Mouse (Mus musculus) activated CD4-positive, CD25-positive, alpha-beta regulatory T cell, adult 4 months (primary cell): ENCODE measurements around the gene Cds2. TPM values are rescaled to one million over a fixed set of nuclear protein-coding genes. Genes with fewer than 3 reads are reported as not detected.
"Not testable (repeated sequence)": the region's sequence is repeated elsewhere in the genome, so short reads cannot be mapped to it uniquely, and the experiment has no call there.

Experiments
- ATAC-seq: one replicate; pipeline ENCODE4 v1.8.0; 2017
- polyA plus RNA-seq, 2 experiments: library from polyadenylated mRNA; unstranded; fragments of 100-300 nt; shearing (Covaris generic); gene quantifications; one replicate each; pipeline ENCODE4 v1.2.1; 2017

Cds2 gene
- polyA plus RNA-seq, result 10 to 100 TPM; 21.6 to 28.3 TPM

GRCm38 (mm10) chr2:132262879-132263398 lies at the start of gene Cds2:
Cds2 (plus strand) TSS chr2:132263148.
- peak; percentile 88 for ATAC-seq

GRCm38 (mm10) chr2:132221611-132222073 lies 41.3 kb upstream of the Cds2 start:
- no peak for ATAC-seq

- no peak for ATAC-seq
Measured at GRCm38 (mm10) chr2:132224359-132224758, 38.6 kb upstream of the Cds2 start.

GRCm38 (mm10) chr2:132232413-132232945 lies 30.5 kb upstream of the Cds2 start:
- ATAC-seq, result no peak

GRCm38 (mm10) chr2:132233985-132234765 lies 28.8 kb upstream of the Cds2 start:
- ATAC-seq, result no peak

- ATAC-seq, result no peak
Measured at GRCm38 (mm10) chr2:132235291-132235690, 27.7 kb upstream of the Cds2 start.

GRCm38 (mm10) chr2:132235975-132236374 lies 27.0 kb upstream of the Cds2 start:
- ATAC-seq, result no peak

GRCm38 (mm10) chr2:132239434-132239833 lies 23.5 kb upstream of the Cds2 start:
- ATAC-seq, result not testable (repeated sequence)

- ATAC-seq, result not testable (repeated sequence)
Measured at GRCm38 (mm10) chr2:132240457-132240856, 22.5 kb upstream of the Cds2 start.

- no peak for ATAC-seq
Measured at GRCm38 (mm10) chr2:132243370-132243769, 19.6 kb upstream of the Cds2 start.

- peak; percentile 79 for ATAC-seq
Measured at GRCm38 (mm10) chr2:132247539-132248313, 15.2 kb upstream of the Cds2 start, which contains the start of gene Tmem230. Tmem230 (minus strand) TSS chr2:132247807.

GRCm38 (mm10) chr2:132251911-132252310 lies 11.0 kb upstream of the Cds2 start:
- ATAC-seq, result no peak

- peak; percentile 90 for ATAC-seq
Measured at GRCm38 (mm10) chr2:132252542-132253528, 10.1 kb upstream of the Cds2 start, which contains the start of gene Pcna. Pcna (minus strand) TSS chr2:132253314.

- ATAC-seq, result no peak
Measured at GRCm38 (mm10) chr2:132253603-132254002, 9.3 kb upstream of the Cds2 start.

GRCm38 (mm10) chr2:132257350-132258068 lies 5.4 kb upstream of the Cds2 start:
- no peak for ATAC-seq

- ATAC-seq, result no peak
Measured at GRCm38 (mm10) chr2:132260601-132261000, 2.3 kb upstream of the Cds2 start.

GRCm38 (mm10) chr2:132262175-132262574 lies 773 bp upstream of the Cds2 start:
- no peak for ATAC-seq

- peak; percentile 44 for ATAC-seq
Measured at GRCm38 (mm10) chr2:132263421-132264265, 695 bp downstream of the Cds2 start.

GRCm38 (mm10) chr2:132264266-132264710 lies 1.3 kb downstream of the Cds2 start:
- no peak for ATAC-seq

- ATAC-seq, result no peak
Measured at GRCm38 (mm10) chr2:132265196-132265595, 2.2 kb downstream of the Cds2 start.
